Mouse (Mus musculus) CD8-positive naive resting alpha-beta T cell, adult 2 months (primary cell): ENCODE results near the gene Rhog.

Experiments used
- DNase-seq, 2 experiments: peaks; one replicate each; pipeline ENCODE4 v3.0.0; 2022; ENCODE audit warnings: low read depth in 2 of 2, low spot score in 2 of 2

Gene Rhog

GRCm38 (mm10) chr7:102222830-102223556, 32.9 kb downstream of the Rhog start:
- peak; percentile 34 to 50 for DNase-seq

- DNase-seq, result peak in 1 of 2 experiments; percentile 28
These were observed 33.5 kb downstream of the Rhog start for GRCm38 (mm10) chr7:102222336-102222735.

GRCm38 (mm10) chr7:102221899-102222298, 34.0 kb downstream of the Rhog start:
- no peak for DNase-seq

GRCm38 (mm10) chr7:102211071-102211470, 44.8 kb downstream of the Rhog start:
- no peak for DNase-seq

- DNase-seq, result peak; percentile 98 to 99
These were observed 45.8 kb downstream of the Rhog start, which contains the start of the genes Nup98 and Pgap2 for GRCm38 (mm10) chr7:102209756-102210721. TSS of gene Nup98 (minus strand) at chr7:102210176. TSS of gene Pgap2 (plus strand) at chr7:102210208.

GRCm38 (mm10) chr7:102208806-102209363, 47.0 kb downstream of the Rhog start:
- no peak for DNase-seq

- DNase-seq, result no peak
These were observed 50.2 kb downstream of the Rhog start for GRCm38 (mm10) chr7:102205646-102206045.

GRCm38 (mm10) chr7:102204296-102204857, 51.5 kb downstream of the Rhog start:
- DNase-seq, result no peak

GRCm38 (mm10) chr7:102200996-102201785, 54.7 kb downstream of the Rhog start:
- DNase-seq, result no peak

GRCm38 (mm10) chr7:102200576-102200975, 55.3 kb downstream of the Rhog start:
- no peak for DNase-seq

- no peak for DNase-seq
These were observed 63.5 kb downstream of the Rhog start for GRCm38 (mm10) chr7:102192356-102192755.
